Mouse (Mus musculus) adrenal gland, postnatal 10 days (tissue): Measurements from ENCODE around the gene Itgav. TPM values are rescaled to one million over a fixed set of nuclear protein-coding genes. Genes with fewer than 3 reads are reported as not detected.
A peak's percentile ranks its signal among the peaks of the same experiment; 100 is the strongest.
"Not testable (repeated sequence)": the region's sequence is repeated elsewhere in the genome, so short reads cannot be mapped to it uniquely, and the experiment has no call there.

ENCODE experiments used
- DNase-seq: peaks from one replicate; pipeline ENCODE4 v3.0.0; 2021; ENCODE audit warnings: mixed read lengths
- total RNA-seq, 2 experiments: library from RNA; stranded (reverse); gene quantifications; 2 replicates each; pipeline ENCODE4 v1.2.3; 2021

Gene Itgav
- total RNA-seq, 2 experiments from 2014 or later = 72.8 to 77.2 TPM

DNA sequence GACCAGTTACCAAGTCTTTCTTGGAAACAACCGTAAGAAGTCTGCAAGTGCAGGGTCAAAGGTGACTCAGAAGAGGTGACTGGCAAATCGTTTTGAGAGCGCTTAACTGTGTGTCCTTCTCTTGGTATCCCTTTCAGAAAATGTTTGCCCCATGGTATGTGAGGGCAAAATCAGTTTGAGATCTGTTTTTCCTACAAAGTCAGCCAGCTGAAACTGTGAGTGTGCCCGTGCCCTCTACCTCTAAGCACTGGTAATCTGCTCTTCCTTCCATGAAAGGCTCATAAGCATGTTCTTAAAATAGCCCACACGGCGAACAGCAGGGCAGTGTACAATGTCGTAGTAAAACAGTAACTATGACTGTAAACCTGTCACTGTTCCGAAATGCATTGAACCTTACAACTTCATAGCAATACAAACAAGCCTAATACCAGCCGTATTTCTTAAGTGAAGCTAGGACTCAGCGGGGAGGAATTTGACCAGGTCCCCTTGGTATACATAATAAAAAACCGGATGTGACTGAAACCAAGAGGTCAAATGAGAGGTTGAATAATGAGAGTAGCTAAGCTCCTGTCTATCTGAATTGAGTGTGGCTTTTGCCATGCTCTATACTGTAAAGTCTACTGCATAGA is 14.2 kb upstream of the Itgav start:
- no peak for DNase-seq

DNA sequence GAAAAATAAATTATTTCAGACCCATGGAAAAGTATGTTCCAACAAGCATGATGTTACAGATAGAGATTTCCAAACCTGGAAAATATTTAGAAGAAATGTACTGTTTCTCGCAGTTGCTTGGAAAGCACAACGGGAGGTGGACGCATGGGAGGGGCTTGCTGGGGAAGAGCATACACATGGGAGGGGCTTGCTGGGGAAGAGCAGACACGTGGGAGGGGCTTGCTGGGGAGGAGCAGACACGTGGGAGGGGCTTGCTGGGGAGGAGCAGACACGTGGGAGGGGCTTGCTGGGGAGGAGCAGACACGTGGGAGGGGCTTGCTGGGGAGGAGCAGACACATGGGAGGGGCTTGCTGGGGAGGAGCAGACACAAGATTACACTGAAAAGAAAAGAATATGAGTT is 10.9 kb upstream of the Itgav start:
- not testable (repeated sequence) for DNase-seq

DNA sequence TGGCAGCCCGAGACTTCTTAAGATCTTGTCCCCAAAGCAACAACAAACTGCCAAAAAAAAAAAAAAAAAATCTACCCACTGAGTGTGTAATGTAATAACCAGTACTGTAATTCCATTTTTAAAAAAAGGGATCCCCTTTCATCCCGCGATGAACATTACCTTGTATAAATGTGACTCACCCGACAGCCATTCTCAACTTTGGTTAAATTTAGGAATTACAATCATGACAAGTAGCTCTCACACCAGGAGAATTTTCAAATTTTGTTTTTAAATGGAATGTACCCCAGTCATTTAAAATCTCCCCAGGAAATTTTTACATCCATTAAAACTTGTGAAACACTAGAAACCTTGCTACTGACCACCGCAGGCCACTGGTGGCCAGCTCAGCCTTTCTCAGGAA is 10.3 kb upstream of the Itgav start:
- DNase-seq = no peak

DNA sequence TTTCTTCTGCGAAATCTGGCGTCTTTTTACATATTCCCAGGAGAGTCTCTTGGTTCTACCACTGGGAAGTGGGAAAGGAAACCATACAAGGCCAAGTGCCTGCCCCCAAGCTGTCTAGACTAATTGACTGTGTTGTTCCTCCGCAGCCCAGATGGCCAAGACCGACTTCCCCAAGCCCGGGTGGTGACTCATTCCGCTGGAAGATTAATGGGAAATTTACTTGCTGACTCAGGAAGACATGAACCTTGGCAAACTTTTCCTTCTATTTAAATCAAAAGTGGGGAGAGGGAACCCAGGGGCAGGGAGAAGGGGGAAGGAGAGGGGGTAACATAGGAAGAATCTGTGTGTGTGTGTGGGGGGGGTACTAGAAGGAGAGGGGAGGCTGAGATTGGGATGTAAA is 9.4 kb upstream of the Itgav start:
- peak; percentile 90 for DNase-seq

DNA sequence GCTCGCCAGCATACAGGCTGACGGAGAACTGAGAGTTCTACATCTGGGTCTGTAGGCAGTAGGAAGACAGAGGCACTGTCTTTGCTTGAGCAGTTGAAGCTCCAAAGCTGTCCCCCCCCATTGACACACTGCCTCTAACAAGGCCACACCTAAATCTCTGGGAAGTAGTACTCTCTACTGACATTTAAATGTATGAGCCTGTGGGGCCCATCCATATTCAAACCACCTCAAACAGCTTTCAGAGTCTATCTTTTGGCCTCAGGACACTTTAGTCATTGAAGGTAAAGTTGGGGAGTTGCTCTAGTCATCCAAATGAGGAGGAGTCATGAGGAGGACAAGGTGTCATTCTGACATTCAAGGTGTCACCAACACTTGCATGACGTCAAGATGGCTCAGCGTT is 5.9 kb upstream of the Itgav start:
- no peak for DNase-seq

DNA sequence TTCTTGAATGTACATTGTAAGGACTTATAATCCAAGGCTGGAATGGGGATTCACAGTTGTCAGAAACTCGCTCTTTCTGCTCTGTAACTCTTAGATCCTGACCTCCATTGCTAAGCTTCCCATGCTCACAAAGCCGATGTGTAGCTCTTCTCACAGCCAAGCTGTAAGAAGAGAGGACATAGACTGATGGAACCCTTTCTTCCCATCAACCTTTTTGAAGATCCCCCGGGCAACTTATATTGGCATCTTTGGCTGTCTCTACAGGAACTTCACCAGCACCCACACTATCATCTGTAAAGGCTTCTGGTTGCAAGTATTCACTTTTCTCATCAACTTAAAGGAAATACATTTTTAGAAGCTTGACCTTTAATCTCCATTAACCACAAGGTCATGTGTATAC is 2.6 kb upstream of the Itgav start:
- no peak for DNase-seq

DNA sequence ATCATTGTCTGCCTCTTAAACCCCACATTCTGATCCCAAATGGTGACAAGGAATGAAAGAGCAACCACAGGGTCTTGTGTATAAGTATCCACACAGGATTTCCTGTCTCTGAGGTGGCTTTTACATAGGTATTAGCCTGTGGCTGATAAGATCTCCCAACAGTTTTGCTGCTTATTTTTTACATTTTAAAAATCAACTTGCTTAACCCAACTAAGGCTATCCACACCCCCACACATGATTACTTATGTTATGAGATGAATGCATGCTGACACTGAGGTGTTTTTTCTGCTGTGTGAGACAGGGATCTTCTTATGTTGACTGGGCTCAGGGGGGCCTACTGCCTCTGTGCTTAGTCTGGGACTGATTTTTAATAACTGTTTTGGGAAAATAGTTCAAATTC is 1.3 kb upstream of the Itgav start:
- no peak for DNase-seq

DNA sequence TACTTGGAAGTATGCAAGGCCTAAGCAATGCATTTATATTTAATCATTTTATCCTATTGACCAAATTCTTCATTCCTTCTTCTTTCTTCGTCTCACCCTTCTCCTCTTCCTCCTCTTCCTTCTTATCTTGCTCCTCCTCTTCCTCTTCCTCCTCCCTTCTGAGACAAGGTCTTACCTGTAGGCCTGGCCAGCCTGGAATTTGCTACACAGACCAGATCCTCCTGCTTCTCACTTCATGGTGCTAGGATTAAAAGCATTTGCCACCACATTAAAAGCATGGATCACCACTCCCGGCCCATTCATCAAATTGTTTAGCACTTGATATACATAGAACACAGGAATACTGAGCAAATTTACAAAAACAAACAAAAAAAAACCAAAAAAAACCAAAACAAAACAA is 851 bp upstream of the Itgav start:
- DNase-seq = no peak

DNA sequence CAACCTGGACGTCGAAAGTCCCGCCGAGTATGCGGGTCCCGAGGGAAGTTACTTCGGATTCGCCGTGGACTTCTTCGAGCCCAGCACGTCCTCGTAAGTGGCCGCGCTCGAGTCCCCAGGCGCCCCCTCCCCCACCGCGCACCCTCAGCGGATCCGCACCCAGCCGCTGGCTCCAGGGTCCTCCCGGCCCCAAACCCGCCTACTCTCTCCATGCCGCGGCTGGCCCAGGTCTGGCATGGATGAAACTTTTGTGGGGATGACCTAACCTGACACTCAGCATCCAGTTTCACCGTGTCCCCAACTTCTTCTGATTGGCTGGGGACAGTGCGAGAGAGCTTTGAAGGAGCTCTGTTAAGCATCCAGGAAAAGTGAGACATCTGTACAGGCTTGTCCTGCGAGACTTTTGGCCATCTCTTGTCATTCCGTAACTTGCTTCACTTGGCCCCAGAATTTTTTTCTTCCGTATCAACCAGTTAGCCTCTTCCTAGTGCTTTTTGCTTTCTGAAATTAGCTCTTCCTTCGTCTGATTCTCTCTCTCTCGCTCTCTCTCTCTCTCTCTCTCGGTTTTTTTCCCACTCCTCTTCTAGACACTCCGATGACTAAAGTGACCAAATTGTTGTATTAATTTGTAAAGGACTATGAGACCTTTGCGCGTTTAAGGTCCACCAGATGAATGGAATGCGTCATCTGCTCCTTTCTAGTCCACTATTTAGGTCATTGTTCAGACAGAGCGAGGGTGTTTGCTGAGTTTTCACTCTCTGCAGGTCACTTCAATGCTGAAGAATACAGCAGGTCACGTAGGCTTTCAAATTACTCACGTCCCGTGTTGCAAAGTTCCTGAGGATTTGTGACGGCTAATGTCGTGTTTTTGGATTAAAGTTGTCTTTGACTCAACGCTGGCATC is 882 bp downstream of the Itgav start:
- peak; percentile 77 for DNase-seq

DNA sequence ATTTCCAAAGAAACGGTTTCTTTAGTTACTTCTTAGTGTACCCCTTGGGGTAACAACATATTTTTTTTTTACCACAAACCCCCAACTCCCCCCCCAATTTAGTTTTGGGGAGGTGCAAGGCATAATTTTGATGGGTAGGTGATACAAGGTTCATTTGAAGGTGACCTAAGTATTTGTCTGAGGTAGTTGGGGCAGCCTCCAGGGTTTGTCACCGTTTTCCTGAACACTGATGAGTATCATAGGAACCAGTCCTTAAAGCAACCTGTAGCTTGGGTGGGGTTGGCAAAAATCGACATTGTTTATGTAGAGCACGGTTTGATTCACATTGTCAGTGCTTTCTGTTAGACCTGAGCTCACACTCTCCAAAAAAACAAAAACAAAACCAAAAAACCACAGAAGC is 1.6 kb downstream of the Itgav start:
- no peak for DNase-seq

DNA sequence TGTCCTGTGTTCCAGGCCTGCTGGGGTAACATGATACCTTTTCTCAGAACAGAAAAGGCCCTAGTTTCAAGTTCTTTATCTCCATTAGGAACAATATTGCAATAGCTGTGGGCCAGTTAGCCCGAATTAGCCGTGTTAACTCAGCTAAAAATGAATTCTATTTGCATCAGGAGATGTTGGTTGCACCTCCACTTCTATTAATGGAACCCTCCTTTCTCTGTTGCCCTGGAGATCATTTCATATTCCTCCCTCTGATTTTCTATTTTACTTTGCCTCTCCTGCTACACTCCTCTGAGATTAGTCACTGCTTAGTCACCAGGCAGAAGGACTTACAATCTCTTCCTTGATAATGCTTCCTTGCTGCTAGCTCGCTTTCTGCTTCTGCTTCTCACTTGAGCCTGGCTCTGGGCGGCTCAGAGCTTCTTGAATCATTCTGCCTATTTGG is 4.1 kb downstream of the Itgav start:
- no peak for DNase-seq

DNA sequence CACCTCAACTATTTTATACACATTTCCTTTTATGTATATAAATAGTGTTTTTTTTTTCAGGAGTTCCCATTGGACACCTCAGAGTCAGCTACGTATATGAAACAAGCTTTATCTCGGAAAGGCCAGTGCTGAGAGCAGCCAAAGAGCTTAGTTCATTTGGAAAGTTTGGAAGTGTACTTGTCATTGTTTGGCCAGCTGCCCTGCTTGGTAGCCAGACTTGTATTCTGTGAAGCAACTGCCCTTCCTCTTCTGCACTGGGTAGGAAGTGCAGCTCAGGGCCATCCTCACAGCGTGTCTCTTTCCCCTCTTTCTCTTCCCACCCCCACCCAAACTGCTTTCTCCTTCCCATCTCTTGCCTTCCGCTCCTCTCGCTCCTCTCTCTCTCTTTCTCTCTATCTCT is 5.1 kb downstream of the Itgav start:
- peak; percentile 86 for DNase-seq

DNA sequence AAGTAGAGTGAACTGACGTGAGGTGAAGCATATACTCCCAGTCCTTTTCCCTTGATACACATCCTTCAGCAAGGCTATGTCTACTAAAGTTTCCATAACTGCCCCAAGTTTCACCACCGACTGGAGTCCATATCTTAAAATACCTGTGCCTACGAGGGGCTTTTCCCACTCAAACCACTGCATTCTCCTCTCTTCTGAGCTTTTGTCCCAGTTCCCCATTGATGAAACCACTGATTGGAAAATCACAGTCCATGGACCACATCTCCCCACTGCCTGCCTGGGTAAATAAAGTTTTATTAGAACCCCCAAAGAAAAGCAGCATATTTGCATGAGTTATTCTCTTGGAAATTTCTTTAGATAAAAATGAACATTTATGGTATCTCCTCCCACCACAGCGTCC is 8.7 kb downstream of the Itgav start:
- no peak for DNase-seq

DNA sequence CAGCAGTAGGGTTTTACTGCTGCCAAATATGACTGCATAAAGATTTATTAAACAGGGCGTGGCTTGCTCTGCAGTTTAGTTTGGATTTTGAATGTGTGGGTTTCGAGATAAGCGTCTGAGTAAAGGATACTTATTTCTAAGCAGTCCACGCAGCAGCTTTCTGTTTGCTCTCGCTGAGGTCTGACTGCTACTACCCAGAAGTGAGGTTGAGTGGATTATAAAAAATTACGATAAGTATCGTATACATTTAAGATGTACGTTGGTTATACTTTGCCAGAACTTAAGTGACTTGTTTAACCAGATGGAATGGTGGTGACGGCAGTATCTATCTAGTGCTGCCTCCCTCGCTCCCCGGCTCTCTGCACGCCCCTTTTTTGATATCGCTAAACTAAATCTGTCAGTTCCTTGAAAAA is 9.8 kb downstream of the Itgav start:
- DNase-seq = no peak

DNA sequence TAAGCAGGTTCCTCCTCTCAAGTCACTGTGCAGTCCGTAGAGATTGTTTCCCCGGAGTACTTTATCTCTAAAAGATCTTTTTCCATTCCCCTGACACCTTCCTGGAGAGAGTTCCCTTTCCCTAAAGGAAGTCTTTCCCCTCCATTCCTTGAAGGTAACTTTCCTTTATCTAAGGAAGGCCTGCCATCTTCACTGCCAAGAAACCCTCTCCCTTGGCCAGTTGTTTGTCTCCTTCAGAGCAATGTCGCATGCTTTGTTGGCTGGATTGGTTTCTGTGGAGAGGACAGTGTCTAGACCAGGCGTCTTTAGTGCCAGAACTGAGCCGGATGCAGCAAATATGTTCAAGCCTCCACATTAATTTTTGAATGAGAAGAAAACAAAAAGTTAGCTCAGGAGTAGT is 11.1 kb downstream of the Itgav start:
- DNase-seq = no peak

DNA sequence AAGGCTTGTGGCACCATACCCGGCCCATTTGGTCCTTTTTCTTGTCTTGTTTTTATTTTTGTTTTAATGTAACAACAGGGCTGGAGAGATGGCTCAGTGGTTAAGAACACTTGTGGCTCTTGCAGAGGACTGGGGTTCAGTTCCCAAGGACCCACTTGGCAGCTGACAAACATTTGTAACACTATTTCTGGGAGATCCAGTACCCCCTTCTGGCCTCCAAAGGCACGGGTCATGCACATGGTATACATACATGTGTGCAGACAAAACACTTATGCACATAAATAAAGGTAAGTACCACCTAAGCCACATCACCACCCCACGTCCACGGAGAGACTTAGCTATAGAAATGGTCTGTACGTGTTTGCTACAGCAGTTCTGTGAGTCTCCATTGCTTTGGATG is 12.6 kb downstream of the Itgav start:
- DNase-seq = no peak

DNA sequence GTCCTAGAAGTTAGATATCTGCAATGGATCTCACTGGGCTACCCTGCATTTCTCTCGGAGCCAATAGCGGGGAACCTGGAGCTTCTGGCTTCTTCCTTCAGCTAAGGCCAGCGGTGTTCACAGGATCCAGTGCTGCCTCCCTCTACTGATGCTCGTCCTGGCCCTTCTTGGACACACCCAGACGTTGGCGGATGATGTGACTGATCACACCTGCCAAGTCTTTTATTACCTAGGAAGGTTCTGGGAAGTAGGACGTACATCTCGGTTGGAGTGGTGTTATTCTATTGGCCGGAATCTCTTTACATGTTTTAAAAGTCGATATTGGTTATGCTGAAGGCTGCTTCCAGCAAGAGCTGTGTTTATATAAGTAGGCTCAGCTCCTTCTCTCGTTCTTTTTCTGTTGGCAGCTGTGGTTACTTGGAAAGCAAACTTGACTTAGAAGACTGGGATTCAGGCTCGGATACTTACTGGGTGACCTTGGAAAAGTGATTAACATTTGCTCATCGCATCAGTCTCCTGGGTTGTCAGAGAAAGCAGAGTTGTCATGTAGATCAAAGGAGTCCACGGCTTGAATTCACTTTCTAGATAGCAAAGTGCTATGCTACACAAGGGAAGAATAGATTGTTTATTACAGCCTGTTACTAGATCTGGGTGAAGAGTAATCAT is 14.5 kb downstream of the Itgav start:
- peak; percentile 6 for DNase-seq

DNA sequence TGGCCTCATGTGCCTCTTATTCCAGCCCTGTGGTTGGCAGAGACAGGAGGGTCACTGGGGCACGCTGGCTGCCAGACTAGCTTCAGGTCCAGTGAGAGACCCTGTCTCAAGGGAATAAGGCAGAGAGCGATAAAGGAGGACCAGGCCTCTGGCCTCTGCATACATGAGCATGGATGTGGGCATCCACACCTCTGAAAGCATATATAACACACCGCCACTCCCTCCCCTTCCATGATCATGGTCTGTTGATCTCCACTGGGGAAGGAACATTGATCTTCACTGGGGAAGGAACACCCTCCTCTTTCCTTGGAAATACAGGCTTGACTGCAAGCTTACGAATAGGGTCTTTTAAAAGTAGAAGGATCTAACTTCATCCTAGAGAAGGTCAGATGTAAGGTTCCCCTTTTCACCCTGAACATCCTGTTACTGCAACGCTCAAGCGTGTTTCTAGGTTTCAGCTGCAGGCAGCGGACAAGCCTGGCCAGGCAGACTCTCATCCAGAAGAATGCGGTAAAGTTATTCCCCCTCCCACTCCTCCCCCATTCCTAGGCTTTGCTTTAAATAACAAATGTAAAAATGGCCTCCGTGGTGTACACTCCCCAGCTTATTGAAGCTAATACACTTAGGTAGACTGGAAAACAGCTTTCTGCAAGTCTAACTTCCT is 15.4 kb downstream of the Itgav start:
- DNase-seq = peak; percentile 3

DNA sequence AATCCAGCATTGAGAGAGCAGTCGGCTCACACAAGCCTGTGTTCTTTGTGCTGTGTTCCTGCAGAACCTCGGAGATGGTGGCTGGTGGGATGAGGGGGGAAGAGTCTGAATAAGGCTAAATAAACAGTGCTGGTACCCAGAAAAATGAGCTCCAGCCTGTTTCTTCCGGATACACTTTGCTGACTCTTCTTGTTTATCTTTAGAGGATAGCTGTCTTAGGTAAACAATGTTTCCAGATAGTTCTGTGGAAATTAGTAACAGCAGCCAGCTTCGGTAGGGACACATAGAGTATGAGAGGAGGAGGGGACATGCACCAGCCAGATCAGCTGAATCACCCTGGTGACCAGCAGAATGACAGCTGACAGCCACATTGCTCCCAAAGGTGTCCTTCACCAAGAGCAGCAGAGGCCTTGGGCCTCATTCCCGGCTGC is 16.4 kb downstream of the Itgav start:
- DNase-seq = peak; percentile 62

DNA sequence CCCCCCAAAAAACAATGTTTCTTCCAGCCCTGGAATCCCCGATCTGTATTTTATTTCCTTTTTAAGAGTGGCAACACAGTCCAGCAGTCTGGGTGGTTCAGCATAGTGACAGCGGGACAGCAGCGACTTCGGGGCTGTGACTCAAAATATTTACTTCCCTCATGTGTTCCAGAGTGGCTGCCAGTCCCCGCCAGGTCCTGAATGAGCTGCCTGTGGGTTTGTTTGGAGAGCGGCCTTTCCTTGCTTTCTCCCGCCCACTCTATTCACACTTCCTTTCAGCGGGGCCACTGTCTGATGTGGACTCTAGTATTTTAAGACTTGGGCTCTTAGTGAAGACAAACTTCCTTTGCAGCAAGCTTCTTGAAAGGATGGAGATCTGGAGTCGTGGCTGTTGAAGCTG is 18.0 kb downstream of the Itgav start:
- DNase-seq = no peak

DNA sequence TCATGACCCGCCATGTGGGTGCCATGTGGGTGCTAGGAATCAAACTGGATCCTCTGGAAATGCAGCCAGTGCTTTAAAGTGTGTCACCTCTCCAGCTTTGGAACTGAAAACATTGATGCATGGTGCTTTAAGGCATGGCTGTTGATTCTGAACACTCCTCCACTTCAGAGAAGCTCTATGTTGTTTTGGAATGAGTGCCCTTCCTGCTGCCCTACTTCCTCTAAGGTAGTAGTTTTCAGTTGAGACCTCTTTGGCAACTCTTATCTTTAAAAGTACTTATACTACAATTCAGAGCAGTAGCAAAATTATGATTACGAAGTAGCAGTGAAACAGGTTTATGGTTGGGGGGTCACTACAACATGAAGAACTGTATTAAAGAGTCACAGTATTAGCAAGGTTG is 18.6 kb downstream of the Itgav start:
- no peak for DNase-seq

DNA sequence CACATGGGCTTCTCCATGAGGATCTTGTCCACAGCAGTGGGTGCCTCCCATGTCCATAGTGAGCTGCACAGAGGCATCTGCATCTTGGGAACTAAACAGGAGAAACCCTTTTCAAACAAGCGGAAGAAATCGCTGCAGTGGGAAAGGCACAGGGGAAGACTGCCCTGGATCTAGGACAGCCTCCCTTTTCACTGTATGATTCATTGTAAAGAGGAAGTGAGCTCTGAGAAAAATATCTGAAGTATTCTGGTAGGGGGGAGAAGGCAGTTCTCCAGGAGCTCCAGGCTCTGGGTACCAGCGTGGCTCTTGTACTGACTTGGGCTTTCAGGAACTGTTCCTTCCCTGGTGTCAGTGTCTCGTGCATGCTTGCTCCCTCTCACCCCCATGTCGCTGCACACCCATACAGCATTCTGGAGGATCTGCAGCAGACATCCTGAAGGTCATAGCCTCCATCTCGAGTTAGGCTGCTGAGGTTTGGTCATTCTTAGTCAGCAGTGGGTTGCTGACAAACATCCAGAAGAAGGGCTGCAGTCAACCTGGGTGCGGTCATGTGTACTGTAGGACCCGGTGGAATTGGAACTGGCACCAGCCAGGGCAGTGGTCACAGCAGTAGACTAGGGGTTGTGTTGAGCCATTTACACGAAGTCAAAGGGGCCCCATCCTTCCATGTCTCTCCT is 20.2 kb downstream of the Itgav start:
- DNase-seq = no peak
